Mouse (Mus musculus) neural tube, embryonic 11.5 days (tissue): ENCODE results near the gene Abraxas2. TPM values are rescaled to one million over a fixed set of nuclear protein-coding genes. Genes with fewer than 3 reads are reported as not detected.

Experiments used
- ATAC-seq: fragments of 200-750 bp; cut with Nextera tagmentation; 2 replicates; pipeline ENCODE4 v1.8.0; 2017; ENCODE audit warnings: moderate number of reproducible peaks, mild to moderate bottlenecking, moderate TSS enrichment, moderate library complexity; ENCODE audit not compliant: insufficient read depth, low FRiP score, low TSS enrichment
- DNase-seq: peaks from one replicate; pipeline ENCODE4 v3.0.0-alpha.2; 2015; ENCODE audit warnings: low spot score
- H3K27ac ChIP-seq: fragments of 300-500 bp; sonication (generic); 2 replicates; pipeline ENCODE4 v1.5.1; 2014; ENCODE audit warnings: low read depth, mild to moderate bottlenecking, low read length
- H3K27me3 ChIP-seq: fragments of 300-500 bp; sonication (generic); 2 replicates; pipeline ENCODE4 v1.6.1; 2014; ENCODE audit warnings: mild to moderate bottlenecking, low read length, mixed read lengths; ENCODE audit not compliant: control insufficient read depth, insufficient read depth
- H3K36me3 ChIP-seq: fragments of 300-500 bp; sonication (generic); 2 replicates; pipeline ENCODE4 v1.6.1; 2014; ENCODE audit warnings: mild to moderate bottlenecking, low read length, moderate library complexity, mixed read lengths; ENCODE audit not compliant: control insufficient read depth, insufficient read depth
- H3K4me1 ChIP-seq: fragments of 300-500 bp; sonication (generic); 2 replicates; pipeline ENCODE4 v1.6.1; 2014; ENCODE audit warnings: low read length, mixed read lengths; ENCODE audit not compliant: control insufficient read depth, insufficient read depth
- H3K4me2 ChIP-seq: fragments of 300-500 bp; sonication (generic); 2 replicates; pipeline ENCODE4 v1.6.1; 2014; ENCODE audit warnings: low read depth, mild to moderate bottlenecking, moderate library complexity
- H3K4me3 ChIP-seq: fragments of 300-500 bp; sonication (generic); 2 replicates; pipeline ENCODE4 v1.5.1; 2014; ENCODE audit warnings: low read depth, low read length
- H3K9ac ChIP-seq: fragments of 300-500 bp; sonication (generic); 2 replicates; pipeline ENCODE4 v1.6.1; 2014; ENCODE audit warnings: mild to moderate bottlenecking, low read length
- H3K9me3 ChIP-seq: fragments of 300-500 bp; sonication (generic); 2 replicates; pipeline ENCODE4 v1.6.1; 2016; ENCODE audit warnings: low read length; ENCODE audit not compliant: control insufficient read depth
- WGBS: fragments of 180-500 bp; shearing (Covaris S2); extraction: QIAGEN DNeasy Blood & Tissue Kit; methylation state at CpG from one replicate; pipeline ENCODE4 v1.1.7; 2014; 5-methylcytosine and 5-hydroxymethylcytosine counted together
- polyA plus RNA-seq: library from polyadenylated mRNA; unstranded; fragments of >200 nt; fragmentation: Nextera tagmentation; extraction: Ambion mirVana; gene quantifications from 2 replicates; pipeline ENCODE4 v1.2.1, GENCODE M21; 2014

Abraxas2 gene
- polyA plus RNA-seq, 1 experiment from 2014 or later, result 38.0 TPM

GRCm38 (mm10) chr7:132890201-132890600, 31.2 kb downstream of the Abraxas2 start:
- no peak for DNase-seq
- H3K4me3 ChIP-seq, result no peak overlapping the region
- no peak overlapping the region for H3K4me2 ChIP-seq
- no peak overlapping the region for H3K27ac ChIP-seq
- H3K36me3 ChIP-seq, result no peaks in the 10 kb centered on the region
- H3K9me3 ChIP-seq, result no peaks in the 10 kb centered on the region
- H3K4me1 ChIP-seq, result no peaks in the 10 kb centered on the region
- H3K9ac ChIP-seq, result no peak overlapping the region
- 90% methylated on average over 5 of the region's 5 CpGs for WGBS
- H3K27me3 ChIP-seq, result no peaks in the 10 kb centered on the region
- no peak for ATAC-seq

- no peaks in the 10 kb centered on the region for H3K9me3 ChIP-seq
- H3K4me3 ChIP-seq, result no peak overlapping the region
- WGBS, result 87% methylated on average over 5 of the region's 5 CpGs
- H3K9ac ChIP-seq, result no peak overlapping the region
- H3K36me3 ChIP-seq, result no peaks in the 10 kb centered on the region
- no peak overlapping the region for H3K27ac ChIP-seq
- no peaks in the 10 kb centered on the region for H3K27me3 ChIP-seq
- H3K4me2 ChIP-seq, result no peak overlapping the region
- DNase-seq (no peak), ATAC-seq (no peak)
- no peaks in the 10 kb centered on the region for H3K4me1 ChIP-seq
Measured at GRCm38 (mm10) chr7:132891561-132892310, 32.7 kb downstream of the Abraxas2 start.

GRCm38 (mm10) chr7:132892311-132892661, 33.3 kb downstream of the Abraxas2 start:
- H3K4me3 ChIP-seq, result no peak overlapping the region
- ATAC-seq (no peak), DNase-seq (no peak)
- H3K4me1 ChIP-seq, result no peaks in the 10 kb centered on the region
- H3K9ac ChIP-seq, result no peak overlapping the region
- no peaks in the 10 kb centered on the region for H3K9me3 ChIP-seq
- no peaks in the 10 kb centered on the region for H3K36me3 ChIP-seq
- H3K27me3 ChIP-seq, result no peaks in the 10 kb centered on the region
- H3K27ac ChIP-seq, result no peak overlapping the region
- no peak overlapping the region for H3K4me2 ChIP-seq
- 68% methylated on average over 4 of the region's 4 CpGs for WGBS

GRCm38 (mm10) chr7:132892806-132893205, 33.8 kb downstream of the Abraxas2 start:
- no peak overlapping the region for H3K9ac ChIP-seq
- 78% methylated on average over 7 of the region's 7 CpGs for WGBS
- no peak for ATAC-seq
- no peak overlapping the region for H3K27ac ChIP-seq
- H3K4me2 ChIP-seq, result no peak overlapping the region
- no peak overlapping the region for H3K4me3 ChIP-seq
- no peaks in the 10 kb centered on the region for H3K36me3 ChIP-seq
- DNase-seq, result no peak
- no peaks in the 10 kb centered on the region for H3K27me3 ChIP-seq
- no peaks in the 10 kb centered on the region for H3K9me3 ChIP-seq
- H3K4me1 ChIP-seq, result no peaks in the 10 kb centered on the region

GRCm38 (mm10) chr7:132893336-132893735, 34.3 kb downstream of the Abraxas2 start:
- Histone ChIP-seq H3K4me3 (no peak overlapping the region), H3K9me3 (no peaks in the 10 kb centered on the region), H3K9ac (no peak overlapping the region), H3K4me2 (no peak overlapping the region), H3K4me1 (no peaks in the 10 kb centered on the region), H3K27ac (no peak overlapping the region), H3K36me3 (no peaks in the 10 kb centered on the region), H3K27me3 (no peaks in the 10 kb centered on the region)
- no peak for ATAC-seq
- whole genome bisulfite sequencing, result 84% methylated on average over 1 of the region's 1 CpGs
- DNase-seq, result no peak

GRCm38 (mm10) chr7:132894841-132895555, 36.0 kb downstream of the Abraxas2 start:
- DNase-seq (no peak), ATAC-seq (no peak)

GRCm38 (mm10) chr7:132896206-132896815, 37.3 kb downstream of the Abraxas2 start:
- Histone ChIP-seq H3K27ac (no peak overlapping the region), H3K9ac (no peak overlapping the region), H3K27me3 (no peaks in the 10 kb centered on the region), H3K4me1 (no peaks in the 10 kb centered on the region), H3K36me3 (no peaks in the 10 kb centered on the region), H3K9me3 (no peaks in the 10 kb centered on the region), H3K4me3 (no peak overlapping the region), H3K4me2 (no peak overlapping the region)
- DNase-seq (no peak), ATAC-seq (no peak)
- WGBS, result 91% methylated on average over 9 of the region's 9 CpGs

More at GRCm38 (mm10) chr7:132894841-132895555, 36.0 kb downstream of the Abraxas2 start:
- no peak overlapping the region for H3K4me3 ChIP-seq
- no peak overlapping the region for H3K27ac ChIP-seq
- no peak overlapping the region for H3K9ac ChIP-seq
- no peaks in the 10 kb centered on the region for H3K4me1 ChIP-seq
- no peaks in the 10 kb centered on the region for H3K9me3 ChIP-seq
- H3K36me3 ChIP-seq, result no peaks in the 10 kb centered on the region
- WGBS, result 84% methylated on average over 7 of the region's 7 CpGs
- no peak overlapping the region for H3K4me2 ChIP-seq
- no peaks in the 10 kb centered on the region for H3K27me3 ChIP-seq

GRCm38 (mm10) chr7:132897258-132897657, 38.2 kb downstream of the Abraxas2 start:
- Histone ChIP-seq H3K9ac (no peak overlapping the region), H3K4me1 (no peaks in the 10 kb centered on the region), H3K4me3 (no peak overlapping the region), H3K36me3 (no peaks in the 10 kb centered on the region), H3K27ac (no peak overlapping the region), H3K9me3 (no peaks in the 10 kb centered on the region), H3K4me2 (no peak overlapping the region), H3K27me3 (no peaks in the 10 kb centered on the region)
- DNase-seq (no peak), ATAC-seq (no peak)
- 81% methylated on average over 10 of the region's 10 CpGs for WGBS
